Mouse (Mus musculus): ENCODE data around the gene Ccdc85b.

- TF ChIP-seq POLR2AphosphoS5 (IDR thresholded peaks at IDR 0.05; ENCODE audit: insufficient replicate concordance, low read depth, low read length): no peak
- no peak for TF ChIP-seq GATA2 (IDR thresholded peaks at IDR 0.05; ENCODE audit: borderline replicate concordance, low read depth, low read length)
These were observed 5.5 kb upstream of the Ccdc85b start for GRCm38 (mm10) chr19:5463212-5463611.

All from G1E (cell line).